Mouse (Mus musculus): ENCODE measurements around the gene Cyp4f13.

Cyp4f13 gene

GRCm38 (mm10) chr17:32947215-32947914 is at the start of gene Cyp4f13:
TSS of gene Cyp4f13 (minus strand) at chr17:32947402.
- peak; percentile 89 for DNase-seq

GRCm38 (mm10) chr17:32992699-32993474 is 45.7 kb upstream of the Cyp4f13 start, which contains the start of gene Zfp952:
TSS of gene Zfp952 (plus strand) at chr17:32993129.
- DNase-seq: peak; percentile 74

- no peak for DNase-seq
These were observed 44.9 kb upstream of the Cyp4f13 start for GRCm38 (mm10) chr17:32991965-32992698.

GRCm38 (mm10) chr17:32986301-32986700 is 39.1 kb upstream of the Cyp4f13 start:
- no peak for DNase-seq

GRCm38 (mm10) chr17:32981361-32981760 is 34.2 kb upstream of the Cyp4f13 start:
- no peak for DNase-seq

DNA sequence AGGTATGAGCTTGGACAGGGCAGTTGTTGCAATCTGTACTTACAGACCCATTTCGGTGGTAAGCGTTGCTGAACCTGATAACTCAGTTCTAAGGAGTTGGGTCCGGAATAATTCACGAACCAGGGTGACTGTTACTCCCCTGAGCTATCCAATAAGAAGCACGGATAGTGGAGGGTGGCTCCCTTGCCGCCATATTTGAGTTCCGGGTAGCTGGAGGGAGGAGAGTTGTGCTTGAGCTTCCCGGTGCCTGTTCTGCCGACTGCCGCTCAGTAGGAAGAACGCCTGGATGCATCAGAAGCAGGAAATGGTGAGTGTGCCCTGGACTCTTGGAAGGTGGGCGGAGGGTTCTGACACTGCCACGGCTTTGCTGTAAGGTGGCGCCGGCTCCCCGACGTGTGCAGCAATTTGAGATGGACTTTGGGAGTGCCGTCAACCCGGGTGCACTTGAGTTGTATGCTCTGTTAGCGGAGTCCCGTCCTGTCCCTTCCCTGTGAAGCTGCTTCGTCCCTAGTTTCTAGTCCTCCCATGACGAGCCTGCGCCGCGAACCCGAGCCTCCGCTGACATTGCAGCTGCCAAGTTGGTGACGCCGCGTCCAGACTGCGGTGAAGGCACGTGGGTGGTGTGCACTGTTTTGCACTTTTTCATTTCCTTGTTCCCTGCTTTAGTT is 18.6 kb upstream of the Cyp4f13 start, which contains the start of gene Zfp472:
Zfp472 (plus strand) TSS at position 192 of the 668 bp plus-strand sequence.
- peak; percentile 83 for DNase-seq

- peak; percentile 12 for DNase-seq
These were observed 18.0 kb upstream of the Cyp4f13 start for GRCm38 (mm10) chr17:32965253-32965622.

- DNase-seq: peak; percentile 83
These were observed 4.2 kb upstream of the Cyp4f13 start for GRCm38 (mm10) chr17:32951441-32951840.

DNA sequence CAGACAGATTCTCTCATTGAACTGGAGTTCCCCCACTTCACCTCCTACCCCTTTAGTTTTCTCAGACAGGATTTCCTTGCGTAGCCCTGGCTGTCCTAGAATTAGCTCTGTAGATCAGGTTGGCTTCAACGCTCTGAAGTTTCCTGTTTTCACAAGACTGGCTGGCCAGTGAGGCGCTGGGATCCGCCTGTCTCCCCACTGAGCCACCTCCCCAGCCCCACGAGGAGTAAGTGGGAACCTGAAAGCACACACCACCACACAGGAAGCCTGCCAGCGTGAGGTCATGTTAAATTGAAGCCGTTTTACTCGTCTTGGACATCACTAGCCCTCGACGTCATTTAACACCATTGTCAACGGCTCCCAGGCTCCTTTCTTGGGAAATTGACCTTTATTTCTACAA is 3.8 kb upstream of the Cyp4f13 start:
- DNase-seq: no peak

GRCm38 (mm10) chr17:32950136-32950535 is 2.9 kb upstream of the Cyp4f13 start:
- no peak for DNase-seq

GRCm38 (mm10) chr17:32946716-32947115 is 486 bp downstream of the Cyp4f13 start:
- no peak for DNase-seq

DNA sequence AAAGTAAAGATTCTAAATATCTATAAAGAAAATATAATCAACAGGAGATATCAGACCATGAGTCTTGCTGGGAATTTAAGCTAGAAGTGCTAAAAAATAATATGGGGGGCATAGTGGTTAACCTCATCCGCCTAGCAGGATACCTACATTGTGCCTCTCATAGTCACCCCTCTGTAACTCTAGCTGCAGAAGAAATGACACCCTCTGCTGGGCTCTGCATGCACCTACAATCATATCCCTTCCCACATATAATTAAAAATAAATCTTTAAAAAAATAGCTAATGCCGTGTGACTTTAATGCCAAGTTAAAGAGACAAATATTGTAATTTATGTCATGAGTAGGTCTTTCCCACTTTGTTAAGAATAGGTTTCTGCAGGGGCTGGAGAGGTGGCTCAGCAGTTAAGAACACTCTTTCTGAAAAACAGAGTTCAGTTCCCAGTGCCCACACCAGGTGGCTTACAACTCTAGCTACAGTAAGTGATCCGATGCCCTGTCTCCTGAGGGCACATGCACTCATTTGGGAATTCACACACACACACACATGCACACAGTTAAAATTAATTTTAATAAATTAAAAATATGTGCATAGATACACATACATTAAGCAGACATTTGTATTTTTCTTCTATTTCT is 2.7 kb downstream of the Cyp4f13 start:
- no peak for DNase-seq

GRCm38 (mm10) chr17:32943661-32944060 is 3.5 kb downstream of the Cyp4f13 start:
- DNase-seq: no peak

DNA sequence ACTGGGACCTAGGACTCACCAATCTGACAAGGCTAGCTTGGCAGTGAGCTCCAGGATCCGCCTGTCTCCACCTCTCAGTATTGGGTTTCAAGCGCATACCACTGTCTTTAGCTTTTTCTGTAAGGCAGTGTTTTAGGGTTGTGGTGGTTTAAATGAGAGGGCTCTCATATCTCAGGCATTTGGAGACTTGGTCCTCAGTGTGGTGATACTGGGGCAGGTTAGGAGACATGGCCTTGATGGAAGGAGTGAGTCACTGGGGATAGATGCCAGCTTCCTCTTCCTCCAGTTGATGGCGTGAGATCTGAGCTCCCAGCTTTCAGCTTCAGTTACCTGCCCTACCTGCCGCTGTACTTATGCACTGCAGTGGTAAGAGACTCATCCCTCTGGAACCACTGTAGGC is 7.4 kb downstream of the Cyp4f13 start:
- DNase-seq: no peak

GRCm38 (mm10) chr17:32927803-32928202 is 19.4 kb downstream of the Cyp4f13 start:
- no peak for DNase-seq

GRCm38 (mm10) chr17:32924658-32925312 is 22.4 kb downstream of the Cyp4f13 start:
- peak; percentile 66 for DNase-seq

DNA sequence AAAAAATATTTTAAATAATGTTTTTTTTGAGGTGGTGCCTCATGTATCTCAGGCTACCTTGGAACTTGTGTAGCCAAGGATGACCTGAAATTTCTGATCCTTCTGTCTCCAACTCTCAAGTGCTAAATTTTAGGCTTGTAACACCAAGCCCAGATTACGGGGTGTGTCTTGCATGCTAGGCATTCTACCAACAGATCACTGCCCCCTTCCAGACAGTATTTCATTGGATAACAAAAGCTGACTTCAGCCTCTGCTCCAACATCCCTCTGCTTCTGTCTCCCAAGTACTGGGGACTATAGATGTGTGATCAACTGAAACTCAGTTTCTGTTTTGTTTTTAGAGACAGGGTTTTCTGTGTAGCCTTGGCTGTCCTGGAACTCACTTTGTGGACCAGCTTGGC is 23.5 kb downstream of the Cyp4f13 start:
- no peak for DNase-seq

GRCm38 (mm10) chr17:32919123-32919522 is 28.1 kb downstream of the Cyp4f13 start:
- DNase-seq: no peak

- DNase-seq: peak; percentile 39
These were observed 30.1 kb downstream of the Cyp4f13 start, which contains the start of gene Cyp4f14 for GRCm38 (mm10) chr17:32917131-32917530. TSS of gene Cyp4f14 (minus strand) at chr17:32917342.

DNA sequence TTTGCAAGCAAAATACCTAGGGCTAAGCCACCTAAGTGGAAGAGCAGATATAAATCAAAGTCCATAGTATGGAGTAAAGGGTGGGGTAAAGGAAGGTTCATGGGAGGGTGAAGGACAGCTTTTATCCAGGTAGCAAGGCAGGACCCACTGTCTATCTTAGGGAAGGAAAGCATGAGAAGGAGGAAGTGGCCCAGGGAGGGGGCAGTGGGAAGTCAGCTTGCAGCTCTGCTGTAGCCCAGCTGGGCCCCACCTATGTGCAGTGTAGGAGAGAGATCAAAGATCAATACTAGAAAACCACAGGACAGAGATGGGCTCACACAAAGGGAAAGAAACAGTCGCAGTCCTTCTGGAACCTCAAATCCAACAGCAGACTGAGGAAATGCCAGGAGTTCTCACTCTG is 31.1 kb downstream of the Cyp4f13 start:
- DNase-seq: no peak

GRCm38 (mm10) chr17:32906172-32906571 is 41.0 kb downstream of the Cyp4f13 start:
- DNase-seq: no peak

GRCm38 (mm10) chr17:32905239-32905638 is 42.0 kb downstream of the Cyp4f13 start:
- DNase-seq: peak; percentile 39
